Mouse (Mus musculus): ENCODE measurements around the gene Atpaf1.

Atpaf1 gene

GRCm38 (mm10) chr4:115848990-115849677 lies 64.5 kb downstream of the Atpaf1 start:
- no peak for DNase-seq (ENCODE audit: low spot score)

- no peak for DNase-seq (ENCODE audit: low spot score)
These were observed 65.5 kb downstream of the Atpaf1 start for GRCm38 (mm10) chr4:115850111-115850510.

GRCm38 (mm10) chr4:115850631-115851030 lies 66.0 kb downstream of the Atpaf1 start:
- DNase-seq (ENCODE audit: low spot score), result no peak

- DNase-seq (ENCODE audit: low spot score), result no peak
These were observed 67.0 kb downstream of the Atpaf1 start for GRCm38 (mm10) chr4:115851569-115851968.

GRCm38 (mm10) chr4:115855100-115855499 lies 70.5 kb downstream of the Atpaf1 start:
- no peak for DNase-seq (ENCODE audit: low spot score)

- DNase-seq (ENCODE audit: low spot score), result no peak
These were observed 71.0 kb downstream of the Atpaf1 start for GRCm38 (mm10) chr4:115855609-115856008.

- DNase-seq (ENCODE audit: low spot score), result no peak
These were observed 71.7 kb downstream of the Atpaf1 start for GRCm38 (mm10) chr4:115856282-115856681.

GRCm38 (mm10) chr4:115857293-115857883 lies 72.8 kb downstream of the Atpaf1 start:
- DNase-seq (ENCODE audit: low spot score), result no peak

- DNase-seq (ENCODE audit: low spot score), result no peak
These were observed 78.7 kb downstream of the Atpaf1 start for GRCm38 (mm10) chr4:115863352-115863751.

- no peak for DNase-seq (ENCODE audit: low spot score)
These were observed 79.3 kb downstream of the Atpaf1 start for GRCm38 (mm10) chr4:115863880-115864279.
